Mouse (Mus musculus): Measurements from ENCODE around the gene Wipi2. TPM values are rescaled to one million over a fixed set of nuclear protein-coding genes. Genes with fewer than 3 reads are reported as not detected.

The Wipi2 gene
- polyA plus RNA-seq, 1 experiment from 2014 or later: 33.4 TPM

DNA sequence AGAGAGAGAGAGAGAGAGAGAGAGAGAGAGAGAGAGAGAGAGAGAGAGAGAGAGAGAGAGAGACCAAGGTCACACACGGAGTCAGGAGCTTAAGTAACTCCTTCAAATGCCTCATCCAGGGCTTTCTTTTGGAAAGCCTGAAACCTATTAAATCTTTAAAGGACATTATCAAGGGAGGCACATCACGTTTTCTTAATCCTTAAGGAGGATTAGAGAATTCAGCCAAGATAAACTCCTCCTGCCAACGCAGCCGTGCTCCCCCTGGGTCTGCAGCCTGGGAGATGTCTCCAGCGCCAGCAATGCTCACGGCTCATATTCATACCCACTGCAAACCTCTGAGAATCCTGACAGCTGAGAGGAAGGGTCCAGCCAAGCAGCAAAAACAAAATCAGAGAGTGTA lies 61.4 kb downstream of the Wipi2 start:
- H3K4me2 ChIP-seq (replicated peaks; ENCODE audit: low read depth): no peak overlapping the region
- no peaks in the 10 kb centered on the region for H3K4me1 ChIP-seq (replicated peaks; ENCODE audit: control insufficient read depth, insufficient read depth)
- H3K4me3 ChIP-seq (ENCODE audit: low read depth, low read length): no peak overlapping the region
- no peak for TF ChIP-seq CTCF (IDR thresholded peaks at IDR 0.05; ENCODE audit: low read depth)
- no peak for TF ChIP-seq EP300 (optimal IDR thresholded peaks at IDR 0.05)
- no peak for DNase-seq (ENCODE audit: low spot score)
- H3K9ac ChIP-seq (ENCODE audit: low read length): no peak overlapping the region
- ATAC-seq (ENCODE audit: low FRiP score, low TSS enrichment): no peak
- no peaks in the 10 kb centered on the region for H3K36me3 ChIP-seq (ENCODE audit: control insufficient read depth, insufficient read depth, low read length)
- H3K9me3 ChIP-seq (ENCODE audit: control insufficient read depth, low read length): no peaks in the 10 kb centered on the region
- WGBS: 37% methylated on average over 6 of the region's 6 CpGs
- H3K27me3 ChIP-seq (ENCODE audit: control insufficient read depth, insufficient read depth, low read length): no peaks in the 10 kb centered on the region
- no peak overlapping the region for H3K27ac ChIP-seq (replicated peaks)

DNA sequence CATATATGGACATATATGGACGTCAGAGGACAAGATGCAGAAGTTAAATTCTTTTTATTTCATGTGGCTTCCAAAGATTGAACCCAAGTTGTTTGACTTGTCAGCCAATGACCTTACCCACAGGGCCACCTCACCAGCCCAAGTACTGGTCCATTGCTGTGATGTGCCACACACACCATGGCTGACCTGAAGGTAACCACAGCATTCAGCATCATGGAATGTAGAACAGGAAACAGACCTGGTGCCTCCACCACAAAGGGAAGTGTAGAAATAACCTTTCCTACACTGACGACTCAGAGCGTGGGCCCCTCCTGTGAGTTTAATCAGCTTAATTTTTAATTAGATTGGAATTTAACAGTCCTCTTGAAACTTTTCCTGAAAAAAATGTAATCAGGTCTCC lies 62.8 kb downstream of the Wipi2 start:
- no peak for DNase-seq (ENCODE audit: low spot score)
- no peak overlapping the region for H3K27ac ChIP-seq (replicated peaks)
- no peaks in the 10 kb centered on the region for H3K27me3 ChIP-seq (ENCODE audit: control insufficient read depth, insufficient read depth, low read length)
- H3K9ac ChIP-seq (ENCODE audit: low read length): no peak overlapping the region
- H3K36me3 ChIP-seq (ENCODE audit: control insufficient read depth, insufficient read depth, low read length): no peaks in the 10 kb centered on the region
- no peak for TF ChIP-seq CTCF (IDR thresholded peaks at IDR 0.05; ENCODE audit: low read depth)
- no peak for TF ChIP-seq EP300 (optimal IDR thresholded peaks at IDR 0.05)
- no peak overlapping the region for H3K4me2 ChIP-seq (replicated peaks; ENCODE audit: low read depth)
- WGBS: 76% methylated on average over 3 of the region's 3 CpGs
- H3K9me3 ChIP-seq (ENCODE audit: control insufficient read depth, low read length): no peaks in the 10 kb centered on the region
- no peaks in the 10 kb centered on the region for H3K4me1 ChIP-seq (replicated peaks; ENCODE audit: control insufficient read depth, insufficient read depth)
- no peak for ATAC-seq (ENCODE audit: low FRiP score, low TSS enrichment)
- H3K4me3 ChIP-seq (ENCODE audit: low read depth, low read length): no peak overlapping the region

DNA sequence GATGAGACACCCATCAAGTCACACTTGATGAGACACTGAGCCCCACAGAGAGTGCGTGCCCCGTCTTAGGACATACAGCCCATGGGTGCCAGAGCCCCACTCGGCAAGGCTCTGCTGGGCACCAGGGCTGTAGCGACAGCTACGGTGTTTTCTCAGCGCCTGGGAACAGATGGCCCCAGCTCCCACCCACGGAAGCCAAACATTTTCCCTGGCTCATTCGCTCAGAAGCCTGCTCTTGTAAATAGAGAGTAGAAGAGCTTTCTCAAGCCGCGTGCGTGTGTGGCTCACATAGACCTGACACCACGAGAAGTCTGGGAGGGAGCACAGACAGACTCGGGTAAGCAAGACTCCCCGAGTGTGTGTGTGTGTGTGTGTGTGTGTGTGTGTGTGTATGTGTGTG lies 64.8 kb downstream of the Wipi2 start, which contains the start of gene Slc29a4:
Gene Slc29a4 (plus strand): TSS at position 265 of the 400 bp plus-strand sequence.
- 27% methylated on average over 14 of the region's 14 CpGs for WGBS
- ATAC-seq (ENCODE audit: low FRiP score, low TSS enrichment): peak; percentile 50

DNA sequence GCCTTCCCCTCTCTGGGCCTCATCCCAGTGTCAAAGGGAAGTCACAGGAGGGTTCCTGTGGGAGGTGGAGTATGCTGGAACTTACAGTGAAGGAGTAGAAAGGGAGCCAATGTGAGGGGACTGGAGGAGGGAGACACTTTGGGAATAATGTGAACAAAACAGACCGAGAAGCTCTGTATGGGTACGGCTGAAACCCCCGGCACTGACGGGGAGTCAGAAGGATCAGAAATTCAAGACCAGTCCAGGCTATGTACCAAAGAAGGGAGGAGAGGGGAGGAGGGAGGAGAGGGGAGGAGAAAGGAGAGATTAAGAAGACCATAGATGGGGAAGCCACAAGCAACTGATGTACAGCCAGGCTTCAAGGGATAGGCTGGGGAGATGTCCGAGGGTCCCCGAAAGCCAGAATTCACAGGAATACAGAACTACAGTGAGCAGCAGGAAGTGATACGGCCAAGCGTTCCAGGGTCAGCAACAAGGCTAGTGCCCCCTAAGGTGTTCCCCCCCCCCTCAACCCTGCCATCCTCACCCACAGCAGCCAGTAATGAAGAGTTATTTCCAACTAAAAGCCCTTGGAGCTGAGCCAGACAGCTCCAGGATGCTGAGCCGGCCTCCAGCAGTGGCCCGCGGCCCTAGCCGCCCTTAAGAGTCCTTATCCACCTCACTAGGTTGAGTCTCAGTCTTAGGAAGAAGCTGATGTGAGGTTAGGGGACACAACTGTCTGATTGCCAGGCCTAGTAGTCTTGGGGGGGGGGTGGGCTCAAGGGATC lies 65.7 kb downstream of the Wipi2 start:
- no peaks in the 10 kb centered on the region for H3K4me1 ChIP-seq (replicated peaks; ENCODE audit: control insufficient read depth, insufficient read depth)
- no peak for TF ChIP-seq CTCF (IDR thresholded peaks at IDR 0.05; ENCODE audit: low read depth)
- TF ChIP-seq EP300 (optimal IDR thresholded peaks at IDR 0.05): no peak
- no peaks in the 10 kb centered on the region for H3K27me3 ChIP-seq (ENCODE audit: control insufficient read depth, insufficient read depth, low read length)
- H3K4me3 ChIP-seq (ENCODE audit: low read depth, low read length): no peak overlapping the region
- no peaks in the 10 kb centered on the region for H3K9me3 ChIP-seq (ENCODE audit: control insufficient read depth, low read length)
- no peak overlapping the region for H3K4me2 ChIP-seq (replicated peaks; ENCODE audit: low read depth)
- H3K27ac ChIP-seq (replicated peaks): no peak overlapping the region
- H3K9ac ChIP-seq (ENCODE audit: low read length): no peak overlapping the region
- WGBS: 74% methylated on average over 12 of the region's 12 CpGs
- no peaks in the 10 kb centered on the region for H3K36me3 ChIP-seq (ENCODE audit: control insufficient read depth, insufficient read depth, low read length)
- ATAC-seq (ENCODE audit: low FRiP score, low TSS enrichment): no peak
- DNase-seq (ENCODE audit: low spot score): no peak

More for the DNA sequence above, 64.8 kb downstream of the Wipi2 start, which contains the start of gene Slc29a4:
- Histone ChIP-seq H3K27ac (replicated peaks) (no peak within 1 kb of the TSS), H3K4me2 (replicated peaks; ENCODE audit: low read depth) (no peak within 1 kb of the TSS), H3K4me1 (replicated peaks; ENCODE audit: control insufficient read depth, insufficient read depth) (no peaks in the 10 kb centered on the region), H3K27me3 (ENCODE audit: control insufficient read depth, insufficient read depth, low read length) (no peaks in the 10 kb centered on the region), H3K9ac (ENCODE audit: low read length) (no peak within 1 kb of the TSS), H3K4me3 (ENCODE audit: low read depth, low read length) (no peak within 1 kb of the TSS), H3K9me3 (ENCODE audit: control insufficient read depth, low read length) (no peaks in the 10 kb centered on the region), H3K36me3 (ENCODE audit: control insufficient read depth, insufficient read depth, low read length) (no peaks in the 10 kb centered on the region)
- TF ChIP-seq EP300 (optimal IDR thresholded peaks at IDR 0.05) (no peak), CTCF (IDR thresholded peaks at IDR 0.05; ENCODE audit: low read depth) (no peak)
- DNase-seq (ENCODE audit: low spot score): no peak

DNA sequence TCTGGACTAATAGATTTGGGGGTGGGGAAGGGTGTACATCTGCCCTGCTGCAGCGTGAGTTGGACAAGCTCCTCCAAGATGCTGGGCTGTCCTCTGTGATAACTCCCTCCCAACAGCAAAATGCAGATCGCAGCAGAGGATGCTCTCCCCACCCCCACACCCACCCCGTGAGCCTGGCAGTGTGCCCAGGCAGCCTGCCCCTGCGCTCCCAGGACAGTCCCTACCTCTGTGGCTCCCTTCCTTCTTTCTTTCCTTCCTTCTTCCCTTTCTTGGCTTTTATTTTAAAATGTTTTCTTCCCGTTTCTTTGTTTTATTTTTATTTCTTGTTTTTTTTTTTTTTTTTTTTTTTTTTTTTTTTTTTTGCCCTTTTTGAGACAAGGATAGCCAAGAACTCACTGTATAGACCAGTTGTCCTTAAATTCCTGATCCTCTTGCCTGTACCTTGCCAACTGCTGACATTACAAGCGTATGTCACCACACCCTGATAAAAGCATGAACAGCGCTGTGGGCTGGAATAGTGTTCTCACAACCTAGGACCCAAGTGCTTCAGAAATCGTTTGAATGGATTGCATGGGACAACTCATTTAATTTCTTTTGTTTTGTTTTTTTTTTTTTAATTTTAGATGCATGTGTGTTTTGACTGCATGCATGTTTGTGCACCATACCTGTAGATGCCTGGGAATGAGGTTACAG lies 66.4 kb downstream of the Wipi2 start:
- H3K4me3 ChIP-seq (ENCODE audit: low read depth, low read length): no peak overlapping the region
- TF ChIP-seq CTCF (IDR thresholded peaks at IDR 0.05; ENCODE audit: low read depth): no peak
- no peak for TF ChIP-seq EP300 (optimal IDR thresholded peaks at IDR 0.05)
- DNase-seq (ENCODE audit: low spot score) (no peak), ATAC-seq (ENCODE audit: low FRiP score, low TSS enrichment) (no peak)
- no peak overlapping the region for H3K4me2 ChIP-seq (replicated peaks; ENCODE audit: low read depth)
- no peaks in the 10 kb centered on the region for H3K36me3 ChIP-seq (ENCODE audit: control insufficient read depth, insufficient read depth, low read length)
- no peaks in the 10 kb centered on the region for H3K9me3 ChIP-seq (ENCODE audit: control insufficient read depth, low read length)
- H3K27me3 ChIP-seq (ENCODE audit: control insufficient read depth, insufficient read depth, low read length): no peaks in the 10 kb centered on the region
- H3K9ac ChIP-seq (ENCODE audit: low read length): no peak overlapping the region
- H3K4me1 ChIP-seq (replicated peaks; ENCODE audit: control insufficient read depth, insufficient read depth): no peaks in the 10 kb centered on the region
- no peak overlapping the region for H3K27ac ChIP-seq (replicated peaks)
- 43% methylated on average over 8 of the region's 8 CpGs for WGBS

All from stomach, postnatal 0 days (tissue).